Mouse (Mus musculus) C2C12 (cell line): ENCODE data around the gene Armc9.

Source experiments
- CEBPB ChIP-seq: IDR thresholded peaks from one replicate; pipeline ENCODE4 v1.6.1; 2011; ENCODE audit warnings: low read depth, mild to moderate bottlenecking, control low read depth, moderate library complexity
- CTCF ChIP-seq: IDR thresholded peaks from one replicate; pipeline ENCODE4 v1.5.1; 2011; ENCODE audit not compliant: control insufficient read depth, insufficient read depth, insufficient read length
- MAX ChIP-seq: IDR thresholded peaks from one replicate; pipeline ENCODE4 v1.6.1; 2011; ENCODE audit warnings: mild to moderate bottlenecking, control low read depth
- MYOG ChIP-seq: IDR thresholded peaks from one replicate; pipeline ENCODE4 v1.6.1; 2011; ENCODE audit not compliant: control insufficient read depth, insufficient read length; ENCODE audit errors: extremely low read depth

DNA sequence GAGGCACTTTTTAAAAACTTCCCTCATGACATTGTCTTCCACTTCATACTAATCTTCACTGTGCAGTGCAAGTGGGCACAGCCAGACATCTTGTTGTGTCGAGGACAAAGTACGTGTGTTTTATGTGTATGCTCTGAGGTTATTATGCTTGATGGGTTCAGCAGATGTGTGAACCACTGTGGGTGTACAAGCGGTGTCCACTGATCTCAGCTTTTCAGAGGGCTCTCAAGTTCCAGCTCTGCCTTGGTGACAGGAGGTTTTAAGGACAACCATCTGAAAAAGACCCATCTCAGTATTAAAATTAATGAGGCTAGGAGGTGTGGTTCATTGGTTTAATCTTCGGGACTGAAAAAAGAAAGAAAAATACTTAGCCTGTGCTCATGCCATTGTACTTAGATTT is 35.0 kb upstream of the Armc9 start:
- TF ChIP-seq MAX (no peak), CTCF (no peak), MYOG (no peak), CEBPB (no peak)
